Mouse (Mus musculus): Measurements from ENCODE around the gene Fgb.

- no peak for TF ChIP-seq CTCF (IDR thresholded peaks at IDR 0.05; ENCODE audit: borderline replicate concordance, insufficient read depth, low read depth, low read length)
- TF ChIP-seq POLR2A (IDR thresholded peaks at IDR 0.05; ENCODE audit: borderline replicate concordance, insufficient read depth, low read length): no peak
Measured at GRCm38 (mm10) chr3:83038865-83039264, 10.8 kb downstream of the Fgb start.

All from cerebellum, adult 2 months (tissue).